Mouse (Mus musculus) leukemia stem cell, adult 10-12 weeks (primary cell): Measurements from ENCODE around the gene Dbndd2. TPM values are rescaled to one million over a fixed set of nuclear protein-coding genes. Genes with fewer than 3 reads are reported as not detected.

ENCODE experiments used
- polyA plus RNA-seq: library from polyadenylated mRNA; stranded (reverse); fragments of >175 nt; gene quantifications from 2 replicates; pipeline ENCODE4 v1.2.3, GENCODE M21; 2012; ENCODE audit warnings: low replicate concordance

Dbndd2 gene
- 15.3 and 25.0 TPM in 2 replicates for polyA plus RNA-seq

GRCm38 (mm10) chr2:164485681-164486257 lies at the start of gene Dbndd2:
TSS of gene Dbndd2 (plus strand) at chr2:164486106.

GRCm38 (mm10) chr2:164443460-164444000 lies 42.4 kb upstream of the Dbndd2 start, which contains the start of gene Sdc4:
TSS of gene Sdc4 (minus strand) at chr2:164443887.

GRCm38 (mm10) chr2:164456864-164457300 lies 29.0 kb upstream of the Dbndd2 start, which contains the start of gene Sys1:
TSS of gene Sys1 (plus strand) at chr2:164456964.

GRCm38 (mm10) chr2:164460745-164461551 lies 25.0 kb upstream of the Dbndd2 start, which contains the start of gene Gm20458:
TSS of gene Gm20458 (plus strand) at chr2:164460967.

GRCm38 (mm10) chr2:164473624-164474023 lies 12.3 kb upstream of the Dbndd2 start, which contains the start of gene Trp53tg5:
TSS of gene Trp53tg5 (minus strand) at chr2:164473724.

GRCm38 (mm10) chr2:164496847-164497690 lies 11.2 kb downstream of the Dbndd2 start, which contains the start of gene Pigt:
TSS of gene Pigt (plus strand) at chr2:164497520.

Other genes starting within 250 kb of the Dbndd2 start
- gene Svs2, start 247.6 kb upstream of the Dbndd2 start, polyA plus RNA-seq, result not detected in 2 replicates
- not detected in 2 replicates for gene Svs3b, start 229.5 kb upstream of the Dbndd2 start, polyA plus RNA-seq
- not detected in 2 replicates for gene Svs4, start 207.6 kb upstream of the Dbndd2 start, polyA plus RNA-seq
- gene Svs3a, start 196.8 kb upstream of the Dbndd2 start, polyA plus RNA-seq, result not detected in 2 replicates
- not detected in 2 replicates for gene Svs6, start 169.4 kb upstream of the Dbndd2 start, polyA plus RNA-seq
- gene Svs5, start 153.4 kb upstream of the Dbndd2 start, polyA plus RNA-seq, result not detected in 2 replicates
- 5.2 and 16.4 TPM in 2 replicates for gene Slpi, start 97.0 kb upstream of the Dbndd2 start, polyA plus RNA-seq
- gene Rbpjl, start 83.0 kb upstream of the Dbndd2 start, polyA plus RNA-seq, result 0.09 and 0.25 TPM in 2 replicates
- gene Matn4, start 80.9 kb upstream of the Dbndd2 start, polyA plus RNA-seq, result 0.07 TPM in 1 of 2 replicates, not detected in the other
- gene Sdc4, start 42.2 kb upstream of the Dbndd2 start, polyA plus RNA-seq, result 1.4 and 10.9 TPM in 2 replicates
- gene Sys1, start 29.1 kb upstream of the Dbndd2 start, polyA plus RNA-seq, result 222 and 239 TPM in 2 replicates
- 0.17 and 0.94 TPM in 2 replicates for gene Gm20458, start 25.1 kb upstream of the Dbndd2 start, polyA plus RNA-seq
- not detected in 2 replicates for gene Trp53tg5, start 12.4 kb upstream of the Dbndd2 start, polyA plus RNA-seq
- gene Pigt, start 11.4 kb downstream of the Dbndd2 start, polyA plus RNA-seq, result 173 and 257 TPM in 2 replicates
- gene Wfdc2, start 76.3 kb downstream of the Dbndd2 start, polyA plus RNA-seq, result not detected in 2 replicates
- gene Spint3, start 87.4 kb downstream of the Dbndd2 start, polyA plus RNA-seq, result not detected in 2 replicates
- not detected in 2 replicates for gene Wfdc6a, start 99.3 kb downstream of the Dbndd2 start, polyA plus RNA-seq
- gene Eppin, start 107.5 kb downstream of the Dbndd2 start, polyA plus RNA-seq, result not detected in 2 replicates
- not detected in 2 replicates for gene Wfdc6b, start 127.4 kb downstream of the Dbndd2 start, polyA plus RNA-seq
- gene Wfdc8, start 127.5 kb downstream of the Dbndd2 start, polyA plus RNA-seq, result not detected in 2 replicates
- not detected in 2 replicates for gene Wfdc16, start 152.7 kb downstream of the Dbndd2 start, polyA plus RNA-seq
- gene Wfdc10, start 169.9 kb downstream of the Dbndd2 start, polyA plus RNA-seq, result not detected in 2 replicates
- gene Wfdc9, start 170.5 kb downstream of the Dbndd2 start, polyA plus RNA-seq, result not detected in 2 replicates
- gene Wfdc11, start 188.0 kb downstream of the Dbndd2 start, polyA plus RNA-seq, result not detected in 2 replicates
- gene Wfdc13, start 199.0 kb downstream of the Dbndd2 start, polyA plus RNA-seq, result not detected in 2 replicates
- gene Spint4, start 212.4 kb downstream of the Dbndd2 start, polyA plus RNA-seq, result not detected in 2 replicates
- gene Spint5, start 229.2 kb downstream of the Dbndd2 start, polyA plus RNA-seq, result not detected in 2 replicates